Mouse (Mus musculus): ENCODE data around the gene Nrxn2. TPM values are rescaled to one million over a fixed set of nuclear protein-coding genes. Genes with fewer than 3 reads are reported as not detected.

Nrxn2 gene
- total RNA-seq, 2 experiments from 2014 or later = 700 to 756 TPM

DNA sequence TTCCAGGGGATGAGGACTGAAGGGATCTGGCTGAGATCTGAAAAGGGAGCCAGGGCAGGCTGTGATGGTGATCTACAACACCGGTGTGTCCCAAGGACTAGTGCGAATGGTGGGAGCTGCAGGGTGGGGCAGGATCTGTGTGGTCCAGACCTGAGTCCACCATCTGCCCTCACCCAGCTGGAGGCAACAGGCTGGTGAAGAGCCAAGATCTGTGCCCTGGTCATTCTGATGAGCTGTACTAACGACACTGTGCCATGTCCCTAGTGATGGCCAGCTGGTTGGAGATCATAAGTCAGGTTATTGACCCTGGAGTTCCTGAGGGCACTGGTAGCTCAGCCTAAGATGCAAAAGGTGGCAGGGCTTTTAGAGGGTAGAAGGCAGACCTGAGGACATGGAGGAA, 108.9 kb downstream of the Nrxn2 start:
- intact Hi-C loops (cut with DNase I) = no loop called here
- no peak for DNase-seq (ENCODE audit: low spot score in 2 of 2)

DNA sequence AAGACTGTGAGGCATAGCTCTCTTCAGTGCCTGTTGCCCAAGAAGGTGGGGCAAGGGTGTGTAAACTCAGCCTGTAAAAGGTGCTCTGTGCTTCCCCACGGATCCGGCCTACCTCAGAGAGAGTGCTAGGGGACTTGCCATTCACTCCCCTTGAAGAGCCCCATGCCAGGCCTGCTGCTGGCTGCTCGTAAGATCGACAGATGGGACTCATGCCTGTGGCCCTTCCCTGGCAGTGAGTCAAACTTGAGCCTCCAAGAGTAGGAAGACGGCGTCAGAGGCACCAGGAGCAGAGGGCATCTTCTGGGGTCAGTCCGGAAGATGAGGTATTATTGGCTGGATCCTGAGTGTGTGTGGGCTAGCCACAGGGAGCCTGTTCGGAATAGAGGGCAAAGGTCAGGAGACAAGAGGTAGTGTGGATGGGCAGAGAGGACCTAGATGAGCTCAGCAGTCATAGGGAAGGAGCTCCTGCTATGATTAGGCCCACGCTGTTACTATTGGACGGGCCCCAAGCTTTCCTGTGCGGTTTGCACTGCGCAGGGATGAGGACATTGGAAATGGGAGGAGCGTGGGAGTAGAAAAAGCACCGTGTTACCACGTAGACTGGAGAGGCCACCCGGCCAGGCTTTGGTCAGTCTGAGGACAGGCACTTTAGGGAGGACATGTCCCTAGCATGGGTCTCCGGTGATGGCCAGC, 109.5 kb downstream of the Nrxn2 start:
- intact Hi-C loops (cut with DNase I) = no loop called here
- DNase-seq (ENCODE audit: low spot score in 2 of 2) = peak in 1 of 2 experiments; percentile 67

DNA sequence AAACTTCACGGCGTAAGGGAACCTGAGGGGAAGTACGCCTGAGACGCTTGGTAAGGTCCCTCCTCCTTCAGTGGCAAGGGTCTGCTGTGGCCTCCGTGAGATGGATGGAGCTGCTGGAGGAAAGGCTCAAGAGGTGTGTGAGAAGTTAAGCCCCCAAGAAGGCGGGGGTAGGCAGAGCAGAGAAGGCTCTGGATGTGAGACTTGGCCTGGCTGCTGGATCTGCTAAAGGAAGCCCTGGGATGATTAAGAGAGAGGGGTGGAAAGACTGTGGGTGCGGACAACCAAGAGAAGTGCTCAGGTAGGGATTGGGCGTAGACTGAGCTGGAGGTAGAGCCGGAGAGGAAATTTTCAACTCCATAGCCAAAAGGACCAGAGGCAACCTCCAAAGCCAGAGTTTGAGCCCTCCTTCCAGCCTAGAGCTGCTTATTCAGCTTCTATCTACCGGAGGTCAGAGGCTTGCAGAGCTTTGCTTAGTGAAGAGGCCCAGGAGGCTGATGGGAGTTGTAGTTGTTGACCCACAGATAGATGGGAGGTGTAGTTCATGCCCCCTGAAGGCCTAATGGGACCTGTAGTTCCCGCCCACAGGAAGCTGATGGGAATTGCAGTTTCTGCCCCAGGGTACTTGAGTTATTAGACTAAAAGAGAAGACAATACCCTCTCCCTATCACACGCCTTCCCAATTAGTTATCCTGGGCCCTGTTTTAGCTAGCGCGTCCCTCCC, 110.9 kb downstream of the Nrxn2 start:
- DNase-seq (ENCODE audit: low spot score in 2 of 2) = no peak
- intact Hi-C loops (cut with DNase I) = no loop called here

DNA sequence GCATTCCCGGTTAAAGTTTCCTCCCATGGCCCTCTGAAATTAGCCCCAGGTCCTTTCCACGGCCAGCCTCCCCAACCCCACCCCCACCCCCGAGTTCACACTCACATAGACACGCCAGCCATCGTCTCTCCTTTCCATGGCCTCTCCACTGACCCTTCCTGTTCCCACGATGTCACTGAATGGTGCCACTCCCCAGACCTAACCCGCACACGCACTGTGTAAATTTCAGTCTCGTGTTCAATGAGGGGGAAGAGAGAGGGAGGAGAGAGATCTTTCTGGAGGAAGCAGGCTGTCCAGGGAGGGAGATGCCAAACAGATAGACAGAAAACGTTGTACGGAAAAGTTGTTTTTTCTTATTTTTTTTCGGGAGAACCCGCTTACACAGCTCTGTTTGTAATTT, 111.8 kb downstream of the Nrxn2 start:
- intact Hi-C loops (cut with DNase I) = loop anchor here (5.0 kb wide), 1 partner anchor 33 kb away; no protein-coding TSS in a partner anchor
- DNase-seq (ENCODE audit: low spot score in 2 of 2) = no peak

DNA sequence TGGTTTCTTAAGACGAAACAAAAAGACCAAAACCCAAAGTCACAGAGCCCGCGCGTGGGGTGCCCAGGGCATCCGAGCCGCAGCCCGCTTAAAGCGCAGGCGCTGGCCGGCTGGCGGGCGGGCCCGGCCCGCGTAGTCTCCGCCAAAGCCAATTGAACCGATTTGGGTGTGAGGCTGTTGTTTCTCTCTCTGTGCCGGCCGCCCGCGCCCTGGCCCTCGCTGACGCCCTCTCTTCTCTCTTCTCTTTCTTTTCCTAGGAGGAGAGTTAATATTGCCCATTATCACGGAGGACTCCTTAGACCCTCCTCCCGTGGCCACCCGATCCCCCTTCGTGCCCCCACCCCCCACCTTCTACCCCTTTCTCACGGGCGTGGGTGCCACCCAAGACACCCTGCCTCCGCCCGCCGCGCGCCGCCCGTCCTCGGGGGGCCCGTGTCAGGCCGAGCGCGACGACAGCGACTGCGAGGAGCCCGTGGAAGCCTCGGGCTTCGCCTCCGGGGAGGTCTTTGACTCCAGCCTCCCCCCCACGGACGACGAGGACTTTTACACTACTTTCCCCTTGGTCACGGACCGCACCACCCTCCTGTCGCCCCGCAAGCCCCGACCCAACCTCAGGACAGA, 112.6 kb downstream of the Nrxn2 start:
- DNase-seq (ENCODE audit: low spot score in 2 of 2) = no peak
- intact Hi-C loops (cut with DNase I) = loop anchor here (5.0 kb wide), 1 partner anchor 34 kb away; no protein-coding TSS in a partner anchor

DNA sequence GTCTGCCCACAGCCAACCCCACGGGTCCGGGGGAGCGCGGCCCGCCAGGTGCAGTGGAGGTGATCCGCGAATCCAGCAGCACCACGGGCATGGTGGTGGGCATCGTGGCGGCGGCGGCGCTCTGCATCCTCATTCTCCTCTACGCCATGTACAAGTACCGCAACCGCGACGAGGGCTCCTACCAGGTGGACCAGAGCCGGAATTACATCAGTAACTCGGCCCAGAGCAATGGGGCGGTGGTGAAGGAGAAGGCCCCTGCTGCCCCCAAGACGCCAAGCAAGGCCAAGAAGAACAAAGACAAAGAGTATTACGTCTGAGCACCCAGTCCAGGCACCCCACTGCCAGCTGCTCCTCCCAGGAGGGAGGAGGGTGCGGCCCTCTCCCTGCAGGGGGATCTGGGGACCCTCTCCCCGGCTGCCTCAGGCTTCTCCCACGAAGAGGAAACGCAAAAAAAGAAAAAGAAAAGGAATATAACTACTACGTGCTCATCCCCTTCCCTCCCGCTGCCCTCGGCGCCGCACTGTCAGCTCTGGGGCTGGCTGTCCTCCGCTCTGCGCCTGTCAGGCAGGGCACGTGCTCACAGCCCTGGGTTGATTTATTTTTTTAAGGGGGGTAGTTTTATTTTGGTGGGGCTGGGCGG, 113.4 kb downstream of the Nrxn2 start:
- intact Hi-C loops (cut with DNase I) = loop anchor here (5.0 kb wide), 1 partner anchor 35 kb away; no protein-coding TSS in a partner anchor
- no peak for DNase-seq (ENCODE audit: low spot score in 2 of 2)

DNA sequence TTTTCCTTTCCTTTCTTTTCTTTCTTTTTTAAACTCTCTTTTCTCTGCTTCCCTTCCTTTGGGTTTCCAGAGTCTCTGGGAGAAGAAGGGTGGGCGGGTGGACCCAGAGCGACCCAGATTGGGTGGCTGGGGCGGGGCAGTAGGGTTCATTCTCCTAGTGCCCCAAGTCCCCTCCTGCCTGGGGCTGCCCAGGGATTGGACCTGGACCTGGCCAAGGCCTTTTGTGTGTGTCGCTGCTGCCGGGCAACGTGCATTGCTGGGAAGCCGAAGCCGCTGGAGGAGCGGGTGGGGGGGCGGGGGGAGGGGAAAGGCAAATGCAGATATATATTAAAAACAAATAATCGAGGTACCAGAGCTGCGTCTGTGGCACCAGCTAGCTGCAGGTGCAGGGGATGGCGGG, 114.1 kb downstream of the Nrxn2 start:
- intact Hi-C loops (cut with DNase I) = loop anchor here (5.0 kb wide), 1 partner anchor 35 kb away; no protein-coding TSS in a partner anchor
- no peak for DNase-seq (ENCODE audit: low spot score in 2 of 2)

DNA sequence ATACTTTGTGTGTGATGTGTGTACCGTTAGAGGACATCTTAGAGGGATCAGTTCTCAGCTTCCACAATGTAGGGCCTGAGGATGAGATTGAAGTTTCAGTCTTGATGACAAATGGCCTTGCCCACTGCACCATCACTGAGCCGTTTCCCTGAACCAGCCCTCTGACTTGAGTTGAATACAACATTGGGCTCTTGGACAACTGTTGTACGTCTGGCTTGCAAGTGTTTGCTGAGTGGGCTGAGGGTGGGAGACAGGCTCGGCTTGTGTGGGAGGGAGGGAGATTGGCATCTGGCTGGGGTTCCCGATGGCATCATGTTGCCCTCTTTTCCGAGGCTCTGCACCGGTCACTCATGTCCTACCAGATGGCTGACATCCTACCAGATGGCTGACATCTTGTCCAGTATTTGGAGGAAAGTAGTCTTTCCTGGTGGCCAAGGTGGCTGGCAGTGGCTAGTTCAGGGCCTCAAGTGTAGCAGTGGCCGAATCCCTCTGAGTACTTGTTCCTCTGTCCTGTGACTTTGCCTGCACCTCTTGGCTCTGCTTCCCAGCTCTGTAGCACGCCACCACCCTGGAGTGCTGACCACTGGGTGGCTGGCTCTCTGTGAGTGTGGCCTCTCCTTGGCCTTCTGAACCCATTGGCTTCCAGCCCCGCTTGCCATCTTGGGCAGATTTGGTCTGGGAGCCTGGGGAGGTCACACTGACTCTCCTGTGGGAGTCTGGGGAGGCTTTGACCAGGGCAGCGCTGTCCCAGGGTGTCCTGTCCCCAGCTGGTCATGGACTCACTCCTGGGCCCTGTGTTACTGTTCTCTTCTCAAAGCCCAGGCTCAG, 115.0 kb downstream of the Nrxn2 start:
- DNase-seq (ENCODE audit: low spot score in 2 of 2) = no peak
- intact Hi-C loops (cut with DNase I) = loop anchor here (5.0 kb wide), 1 partner anchor 36 kb away; no protein-coding TSS in a partner anchor

DNA sequence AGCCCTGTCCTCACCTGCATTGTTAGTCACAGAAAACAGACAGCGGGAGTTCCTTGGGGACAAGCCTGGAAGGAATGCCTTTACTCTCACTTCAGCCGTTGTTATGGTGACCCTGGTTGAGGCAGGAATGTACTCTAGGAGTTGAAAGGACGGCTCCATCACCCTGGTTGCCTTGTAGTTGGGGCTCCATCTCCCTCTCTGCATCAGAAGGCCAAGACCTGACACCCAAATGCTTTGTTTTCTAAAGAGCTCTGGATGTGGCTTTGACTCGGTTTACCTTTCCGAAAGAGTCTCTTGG, 115.5 kb downstream of the Nrxn2 start:
- intact Hi-C loops (cut with DNase I) = loop anchor here (5.0 kb wide), 1 partner anchor 37 kb away; no protein-coding TSS in a partner anchor
- DNase-seq (ENCODE audit: low spot score in 2 of 2) = no peak

DNA sequence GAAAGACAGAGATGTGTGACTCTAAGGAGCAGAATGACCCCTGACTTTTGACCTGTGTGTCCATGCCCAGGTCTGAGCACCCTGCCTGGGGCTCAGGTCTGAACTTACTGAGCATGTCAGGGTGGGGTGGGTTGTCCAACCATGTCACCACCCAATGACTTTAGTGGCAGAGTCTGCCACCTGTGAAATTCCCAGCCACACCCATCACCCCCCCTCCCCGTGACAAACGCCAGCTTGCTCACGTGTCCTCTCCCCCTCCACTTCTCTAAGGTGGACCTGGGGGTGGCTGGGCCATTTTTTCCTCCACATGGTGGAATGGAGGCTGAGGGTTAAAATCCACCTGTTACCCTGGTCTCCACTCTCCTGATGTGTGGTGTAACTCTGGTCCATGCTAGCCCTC, 117.7 kb downstream of the Nrxn2 start:
- intact Hi-C loops (cut with DNase I) = no loop called here
- DNase-seq (ENCODE audit: low spot score in 2 of 2) = no peak

DNA sequence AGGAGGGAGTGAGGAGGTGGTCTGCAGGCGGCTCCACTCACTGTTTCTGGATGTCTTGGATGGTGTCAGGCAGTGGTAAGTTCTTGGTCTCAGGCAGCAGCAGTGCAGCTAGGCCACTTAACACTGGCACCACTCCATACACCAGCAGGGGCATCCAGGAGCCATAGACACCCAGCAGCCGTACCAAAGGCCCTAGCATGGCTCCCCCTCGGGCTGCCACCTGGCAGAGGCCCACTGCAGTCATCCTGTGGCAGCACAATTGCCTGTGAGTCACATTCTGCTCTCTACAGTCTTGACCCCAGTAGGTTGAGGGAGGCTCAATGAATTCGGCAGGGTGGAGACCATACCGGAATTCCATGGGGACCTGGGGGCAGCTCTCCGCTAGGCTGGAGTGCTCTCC, 118.2 kb downstream of the Nrxn2 start:
- DNase-seq (ENCODE audit: low spot score in 2 of 2) = no peak
- intact Hi-C loops (cut with DNase I) = no loop called here

DNA sequence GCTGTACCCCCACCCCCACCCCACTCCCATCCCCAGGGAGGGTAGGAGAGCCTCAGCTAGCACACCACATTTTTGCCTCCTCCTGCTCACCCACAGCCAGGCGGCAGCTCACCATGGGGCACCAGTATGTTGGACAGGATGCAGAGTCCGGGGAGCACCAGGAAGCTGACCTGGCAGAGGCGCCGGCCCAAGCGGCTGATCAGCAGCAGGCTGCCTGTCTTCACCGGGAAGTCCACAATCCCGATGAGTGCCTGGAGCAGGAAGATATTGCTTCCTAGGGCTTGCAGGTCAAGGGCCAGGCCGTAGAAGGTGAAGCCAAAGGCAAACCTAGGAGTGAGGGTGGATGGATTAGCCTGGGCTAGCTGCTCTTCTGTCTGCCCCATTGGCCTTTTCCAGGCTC, 119.0 kb downstream of the Nrxn2 start:
- intact Hi-C loops (cut with DNase I) = no loop called here
- DNase-seq (ENCODE audit: low spot score in 2 of 2) = no peak

DNA sequence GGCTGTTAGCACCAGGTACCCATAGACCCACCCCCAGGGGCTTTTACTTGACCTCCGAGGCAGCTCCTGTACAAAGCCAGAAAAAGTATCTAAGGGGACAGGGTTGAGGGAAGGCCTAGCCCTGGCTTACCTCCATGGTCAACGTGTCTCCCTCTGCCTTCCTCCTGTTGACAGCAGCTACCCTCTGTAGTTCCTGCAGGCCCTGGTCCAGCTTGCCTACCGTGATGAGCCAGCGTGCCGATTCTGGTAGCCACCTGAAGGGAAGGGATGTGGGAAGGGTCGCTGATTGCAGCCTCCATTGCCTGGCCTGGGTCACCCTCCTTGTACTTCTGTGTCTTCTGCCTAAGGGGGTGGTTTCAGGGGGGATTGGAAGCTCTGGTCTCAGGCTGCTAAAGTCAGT, 120.0 kb downstream of the Nrxn2 start:
- intact Hi-C loops (cut with DNase I) = no loop called here

DNA sequence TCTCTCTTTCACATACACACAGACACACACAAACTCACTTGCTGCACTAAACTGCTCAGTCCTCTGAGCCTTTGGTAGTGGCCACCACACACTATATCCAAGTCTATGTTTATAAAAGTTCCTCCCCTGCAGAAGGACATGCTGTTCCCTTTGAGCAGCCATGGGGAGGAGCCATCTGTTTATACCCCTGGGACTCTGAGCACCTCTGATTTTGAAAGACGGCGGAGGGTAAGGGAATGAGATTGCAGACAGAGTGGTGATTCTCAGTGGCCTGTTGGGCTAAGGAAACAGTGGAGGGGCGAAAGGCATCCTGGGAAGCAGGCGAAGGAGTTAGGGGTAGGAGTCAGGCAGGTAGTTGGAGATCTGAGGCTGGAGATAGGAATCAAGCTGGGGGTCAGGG, 121.1 kb downstream of the Nrxn2 start:
- DNase-seq (ENCODE audit: low spot score in 2 of 2) = no peak

More for the DNA sequence above, 120.0 kb downstream of the Nrxn2 start:
- DNase-seq (ENCODE audit: low spot score in 2 of 2) = no peak

DNA sequence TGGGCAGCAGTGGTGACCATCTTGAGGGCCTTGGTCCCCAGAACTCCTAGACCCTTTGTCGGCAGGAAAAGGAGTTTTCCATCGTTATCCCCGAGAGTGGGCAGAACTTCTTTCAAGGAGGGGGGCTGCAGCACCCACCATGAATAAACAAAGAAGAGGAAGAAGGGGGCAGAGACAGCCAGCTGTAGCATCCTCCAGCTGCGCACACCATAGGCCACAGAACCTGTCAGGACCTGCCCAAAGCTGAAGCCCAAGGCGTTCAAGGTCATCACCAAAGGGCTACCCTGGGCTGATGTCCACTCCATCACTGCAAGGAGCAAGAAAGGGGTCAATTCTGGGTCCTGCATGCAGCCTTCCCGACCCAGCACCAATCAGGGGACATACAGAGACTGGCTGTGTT, 121.7 kb downstream of the Nrxn2 start:
- DNase-seq (ENCODE audit: low spot score in 2 of 2) = no peak
- intact Hi-C loops (cut with DNase I) = no loop called here

More for the DNA sequence above, 121.1 kb downstream of the Nrxn2 start:
- intact Hi-C loops (cut with DNase I) = no loop called here

DNA sequence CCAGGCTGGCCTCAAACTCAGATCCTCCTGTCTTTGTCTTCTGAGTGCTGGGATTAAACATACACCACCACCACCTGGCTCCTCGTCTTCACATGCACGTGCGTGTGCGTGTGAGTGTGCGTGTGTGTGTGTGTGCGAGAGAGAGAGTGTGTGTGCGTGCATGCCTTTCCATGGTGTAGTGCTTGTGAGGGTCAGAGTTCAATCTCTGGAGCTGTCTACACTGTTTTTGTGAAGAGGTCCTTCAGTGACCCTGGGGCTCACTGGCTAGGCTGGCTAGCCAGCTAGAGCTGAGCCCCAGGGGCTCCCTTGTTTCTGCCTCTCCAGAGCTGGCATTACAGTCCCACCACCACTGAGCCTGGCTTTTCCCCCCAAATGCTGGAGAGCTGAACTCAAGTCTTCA, 123.0 kb downstream of the Nrxn2 start:
- intact Hi-C loops (cut with DNase I) = no loop called here
- DNase-seq (ENCODE audit: low spot score in 2 of 2) = no peak

DNA sequence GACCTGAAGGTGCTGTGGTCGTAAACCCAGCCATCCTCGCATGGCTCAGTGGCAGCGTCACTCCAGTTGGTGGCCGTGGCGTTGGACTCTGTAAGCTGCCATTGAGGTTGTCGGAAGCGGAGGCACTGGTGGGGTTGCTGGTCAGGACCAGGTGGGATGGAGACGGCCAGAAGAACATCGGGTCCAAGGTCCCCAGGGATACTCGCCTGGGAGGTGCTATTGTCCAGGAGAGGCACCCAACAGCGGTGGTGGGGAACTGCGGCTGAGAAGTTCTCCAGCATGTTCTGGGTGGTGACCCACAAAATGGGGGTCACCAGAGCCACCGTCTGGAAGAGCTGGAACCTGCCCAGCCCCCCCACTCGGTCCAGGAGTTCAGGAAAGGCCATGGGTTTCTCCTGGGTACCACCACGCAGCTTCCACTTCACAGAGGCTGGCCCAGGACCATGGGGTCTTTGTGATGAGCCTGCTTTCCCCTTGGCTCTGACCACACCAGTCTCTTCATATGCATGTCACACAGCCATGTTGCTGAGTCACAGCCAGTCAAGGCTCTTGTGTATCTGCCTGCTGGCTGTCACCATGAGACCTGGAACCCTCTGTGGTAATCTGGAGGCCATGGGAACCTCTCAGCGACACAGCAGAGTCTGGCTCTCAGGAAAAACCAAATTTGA, 124.0 kb downstream of the Nrxn2 start, which contains the start of gene Slc22a12:
TSS of gene Slc22a12 (minus strand) at position 666 of the 668 bp plus-strand sequence.
- no peak for DNase-seq (ENCODE audit: low spot score in 2 of 2)
- intact Hi-C loops (cut with DNase I) = no loop called here

DNA sequence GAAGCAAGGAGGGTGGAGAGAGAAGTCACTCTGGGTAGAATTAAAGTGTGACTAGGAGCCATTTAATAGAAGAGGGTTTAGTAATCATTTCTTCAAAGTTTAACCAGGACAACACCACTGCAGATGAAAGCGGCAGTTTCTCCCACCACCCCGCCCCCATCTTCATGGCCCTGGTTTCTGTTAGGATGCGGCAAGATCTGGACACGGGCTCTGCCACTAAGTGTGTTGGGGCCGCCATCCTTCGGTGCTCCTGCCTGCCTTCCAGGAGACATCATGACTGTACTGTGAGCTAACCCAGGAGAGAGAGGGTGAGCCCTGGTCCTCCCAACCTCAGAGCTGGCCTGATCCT, 124.5 kb downstream of the Nrxn2 start:
- intact Hi-C loops (cut with DNase I) = no loop called here
- no peak for DNase-seq (ENCODE audit: low spot score in 2 of 2)

DNA sequence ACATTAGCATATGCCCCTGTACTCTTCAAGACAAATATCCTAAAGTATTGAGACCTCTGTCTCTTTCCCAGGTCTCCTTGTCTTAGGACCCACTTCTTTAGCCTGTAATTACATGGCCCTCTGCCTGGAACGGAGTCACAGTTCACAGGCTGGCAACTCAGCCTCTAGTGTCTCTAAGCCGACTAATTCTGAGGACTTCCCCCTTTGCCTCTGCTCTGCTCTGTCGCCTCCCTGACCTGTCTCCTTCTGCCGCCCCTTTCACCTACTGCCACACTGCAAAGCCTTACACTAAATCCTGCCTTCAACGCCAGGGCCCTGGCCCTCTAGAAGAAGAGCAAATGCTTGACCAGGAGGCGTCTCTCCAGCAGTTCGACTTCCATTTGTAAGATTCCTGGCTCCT, 125.0 kb downstream of the Nrxn2 start:
- DNase-seq (ENCODE audit: low spot score in 2 of 2) = no peak
- intact Hi-C loops (cut with DNase I) = no loop called here

Data from left cerebral cortex, postnatal 14 days (tissue).